Mouse (Mus musculus) MEL (cell line): ENCODE measurements around the gene Rapgef1.

Source experiments
- CTCF ChIP-seq, 3 experiments: IDR thresholded peaks in 2 of 3; conservative IDR thresholded peaks in 1 of 3; 2 replicates each; pipeline ENCODE4 v1.5.1; 2011 to 2012; ENCODE audit warnings: low read length in 3 of 3, low read depth in 2 of 3, mild to moderate bottlenecking in 2 of 3, improper control_type of control experiment in 1 of 3, inconsistent platforms in 1 of 3, mixed read lengths in 1 of 3, moderate library complexity in 1 of 3; ENCODE audit not compliant: control insufficient read depth in 1 of 3, insufficient read depth in 1 of 3, poor library complexity in 1 of 3, severe bottlenecking in 1 of 3
- ELF1 ChIP-seq: IDR thresholded peaks from 2 replicates; pipeline ENCODE4 v1.6.1; 2014; ENCODE audit warnings: low read depth, mild to moderate bottlenecking, inconsistent platforms, low read length, improper control_type of control experiment, moderate library complexity
- EP300 ChIP-seq, 2 experiments: IDR thresholded peaks; 2 replicates each; pipeline ENCODE4 v1.6.1; 2011; ENCODE audit warnings: improper control_type of control experiment in 2 of 2, low read length in 2 of 2, low read depth in 1 of 2, mild to moderate bottlenecking in 1 of 2
- MAX ChIP-seq: IDR thresholded peaks from 2 replicates; pipeline ENCODE4 v1.6.1; 2011; ENCODE audit warnings: low read length, improper control_type of control experiment
- POLR2A ChIP-seq, 2 experiments: IDR thresholded peaks; 2 replicates each; pipeline ENCODE4 v1.6.1; 2011 to 2012; ENCODE audit warnings: low read length in 2 of 2, mild to moderate bottlenecking in 2 of 2, control low read depth in 1 of 2, improper control_type of control experiment in 1 of 2, low read depth in 1 of 2, moderate library complexity in 1 of 2; ENCODE audit not compliant: control insufficient read depth in 1 of 2, insufficient read depth in 1 of 2, poor library complexity in 1 of 2
- TBP ChIP-seq: IDR thresholded peaks from 2 replicates; pipeline ENCODE4 v1.8.0; 2011; ENCODE audit warnings: low read depth, low read length, improper control_type of control experiment
- ZC3H11A ChIP-seq: IDR thresholded peaks from 2 replicates; pipeline ENCODE4 v1.6.1; 2012; ENCODE audit warnings: low read depth, mild to moderate bottlenecking, inconsistent platforms, low read length, improper control_type of control experiment
- ZMIZ1 ChIP-seq: IDR thresholded peaks from 2 replicates; pipeline ENCODE4 v1.6.1; 2012; ENCODE audit warnings: low read depth, mild to moderate bottlenecking, inconsistent platforms, low read length, improper control_type of control experiment, moderate library complexity

GRCm38 (mm10) chr2:29733348-29733747 is 113.8 kb downstream of the Rapgef1 start:
- TF ChIP-seq ZC3H11A, result no peak
- TF ChIP-seq CTCF (IDR thresholded peaks at IDR 0.05 in 2 of 3, conservative IDR thresholded peaks at IDR 0.05 in 1 of 3; ENCODE audit: control insufficient read depth in 1 of 3, insufficient read depth in 1 of 3, low read depth in 2 of 3, low read length in 3 of 3, poor library complexity in 1 of 3, severe bottlenecking in 1 of 3), result no peak
- no peak for TF ChIP-seq MAX
- no peak for TF ChIP-seq TBP
- no peak for TF ChIP-seq ZMIZ1
- no peak for TF ChIP-seq ELF1
- no peak for TF ChIP-seq EP300 (IDR thresholded peaks at IDR 0.05; ENCODE audit: low read depth in 1 of 2, low read length in 2 of 2)
- no peak for TF ChIP-seq POLR2A (IDR thresholded peaks at IDR 0.05; ENCODE audit: control insufficient read depth in 1 of 2, insufficient read depth in 1 of 2, low read depth in 1 of 2, low read length in 2 of 2, poor library complexity in 1 of 2)
